Mouse (Mus musculus) adrenal gland (tissue): Measurements from ENCODE around the gene Vmn1r60.
"Not testable (repeated sequence)": the region's sequence is repeated elsewhere in the genome, so short reads cannot be mapped to it uniquely, and the experiment has no call there.

Experiments
- intact Hi-C: fragments of 180-260 bp; cut with DNase I; formaldehyde crosslinking; loops from one replicate; pipeline ENCODE4 v1.15.1; 2025
- long read RNA-seq, 2 experiments: library from polyadenylated mRNA; unstranded; transcript quantifications; one replicate each; pipeline ENCODE4 v2.0.0; 2020; ENCODE audit warnings: borderline replicate concordance in 1 of 2; ENCODE audit not compliant: insufficient replicate concordance in 1 of 2

The Vmn1r60 gene
- long read RNA-seq, experiment 1, result 0 reads
- long read RNA-seq, experiment 2, result 0 reads

DNA sequence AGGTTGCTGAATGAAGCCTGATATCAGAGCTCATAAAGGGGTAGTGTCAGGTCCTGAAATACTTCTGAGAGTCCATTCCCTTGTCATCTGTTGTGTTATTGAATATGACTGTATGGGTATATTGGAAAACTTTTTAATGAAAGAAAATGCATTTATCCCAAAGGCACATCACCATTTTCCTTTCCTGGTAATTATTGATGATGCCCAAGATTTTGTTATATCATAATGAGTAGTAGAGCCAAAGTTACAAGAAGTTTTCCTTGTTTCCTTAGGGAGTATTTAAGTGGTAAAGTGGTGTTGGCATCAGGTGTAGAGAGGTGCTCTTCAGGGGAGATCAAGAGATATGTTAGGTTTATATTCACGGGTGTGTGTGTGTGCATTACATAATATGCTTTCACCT, at the start of gene Vmn1r60:
Vmn1r60 (minus strand) TSS at position 101 of the 400 bp plus-strand sequence.
- intact Hi-C loops, result not testable (repeated sequence)

GRCm38 (mm10) chr7:5540770-5541436, 6.2 kb downstream of the Vmn1r60 start:
- intact Hi-C loops, result not testable (repeated sequence)

DNA sequence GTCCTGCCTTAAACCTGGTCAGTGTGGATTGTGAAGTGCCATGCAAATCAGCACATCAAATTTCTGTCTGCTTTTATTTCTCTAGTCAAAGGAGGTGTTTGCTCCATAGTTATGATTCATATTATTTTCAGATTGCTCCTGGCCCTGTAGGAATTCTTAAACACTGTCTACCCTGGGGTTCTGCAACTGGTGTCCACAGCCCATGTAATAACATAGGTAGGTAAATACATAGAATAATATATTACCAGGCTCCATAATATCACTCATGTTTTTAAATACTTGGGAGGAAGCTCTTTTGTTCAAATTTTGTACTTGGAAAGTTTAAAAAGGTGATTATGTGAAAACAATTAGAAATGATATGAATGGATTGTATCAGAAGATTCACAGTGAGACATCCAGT, 53.3 kb downstream of the Vmn1r60 start, which contains the start of gene Vmn2r28:
Vmn2r28 (minus strand) TSS at position 101 of the 400 bp plus-strand sequence.
- intact Hi-C loops, result not testable (repeated sequence)
